Mouse (Mus musculus): Measurements from ENCODE around the gene Neil3.

DNA sequence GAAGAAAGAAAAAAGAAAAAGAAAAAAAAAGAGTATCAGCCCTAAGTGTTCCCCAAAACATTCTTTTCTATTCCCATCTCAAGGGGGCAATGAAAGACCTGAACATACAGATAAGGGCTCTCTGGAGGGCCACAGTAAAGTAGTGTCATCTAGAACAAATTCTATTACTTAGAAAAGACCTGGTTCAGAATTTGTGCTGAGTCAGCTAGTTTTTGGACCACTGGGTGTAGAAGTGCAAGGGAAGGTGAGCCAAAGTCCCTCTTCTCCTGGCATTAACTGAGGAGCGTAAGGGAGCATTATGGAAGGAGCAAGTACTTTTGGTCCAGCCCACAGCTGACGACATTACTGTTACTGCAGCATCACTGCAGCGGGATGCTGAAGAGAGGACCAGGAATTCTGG, 19.7 kb downstream of the Neil3 start:
- no peak for TF ChIP-seq CTCF (conservative IDR thresholded peaks at IDR 0.05; ENCODE audit: insufficient read depth, insufficient read length, low read depth, low read length)
- no peak for TF ChIP-seq POLR2A (IDR thresholded peaks at IDR 0.05; ENCODE audit: low read depth, low read length)
